Mouse (Mus musculus): ENCODE data around the gene Lrriq4.

DNA sequence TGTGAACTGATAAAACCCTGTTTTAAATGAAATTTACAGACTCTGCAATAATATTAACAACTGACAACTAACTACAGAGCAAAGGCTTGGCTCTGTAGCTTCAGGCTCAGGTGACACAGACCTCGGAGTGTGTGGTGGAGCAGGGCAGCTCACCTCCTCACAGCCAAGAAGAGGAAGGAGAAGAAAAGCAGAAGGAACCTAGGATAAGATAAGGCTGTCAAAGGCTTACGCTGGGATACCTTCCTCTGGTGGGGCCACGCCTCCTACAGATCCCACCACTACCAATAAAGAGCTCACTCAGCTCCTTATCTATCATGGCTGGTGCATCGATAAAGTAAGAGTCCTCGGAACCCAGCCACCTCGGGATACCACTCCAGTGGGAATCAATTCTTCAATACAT lies 38.9 kb downstream of the Lrriq4 start:
- TF ChIP-seq GATA1 (IDR thresholded peaks at IDR 0.05; ENCODE audit: borderline replicate concordance, low read length) (no peak), FLI1 (IDR thresholded peaks at IDR 0.05; ENCODE audit: low read length) (no peak)

All from megakaryocyte, embryonic 14.5 days (primary cell).